Mouse (Mus musculus) forebrain, embryonic 14.5 days (tissue): ENCODE results near the gene Gm5617. TPM values are rescaled to one million over a fixed set of nuclear protein-coding genes. Genes with fewer than 3 reads are reported as not detected.

ENCODE experiments used
- ATAC-seq: fragments of 200-750 bp; cut with Nextera tagmentation; 2 replicates; pipeline ENCODE4 v1.8.0; 2017; ENCODE audit warnings: mild to moderate bottlenecking, moderate library complexity
- DNase-seq: peaks from one replicate; pipeline ENCODE4 v3.0.0-alpha.2; 2015; ENCODE audit warnings: low spot score
- H3K27ac ChIP-seq: fragments of 300-500 bp; sonication (generic); 2 replicates; pipeline ENCODE4 v1.5.1; 2014; ENCODE audit warnings: low read depth, mild to moderate bottlenecking, control low read depth, low read length, moderate library complexity
- H3K27me3 ChIP-seq: fragments of 300-500 bp; sonication (generic); replicated peaks from 2 replicates; pipeline ENCODE4 v1.6.1; 2014; ENCODE audit warnings: low read length, control low read depth, mixed read lengths; ENCODE audit not compliant: control insufficient read depth, insufficient read depth
- H3K36me3 ChIP-seq: fragments of 300-500 bp; sonication (generic); 2 replicates; pipeline ENCODE4 v1.6.1; 2014; ENCODE audit warnings: low read length, control low read depth; ENCODE audit not compliant: control insufficient read depth, insufficient read depth
- H3K4me1 ChIP-seq: fragments of 300-500 bp; sonication (generic); 2 replicates; pipeline ENCODE4 v1.6.1; 2014; ENCODE audit warnings: antibody characterized with exemption, low read length, control low read depth; ENCODE audit not compliant: control insufficient read depth, insufficient read depth
- H3K4me2 ChIP-seq: fragments of 300-500 bp; sonication (generic); 2 replicates; pipeline ENCODE4 v1.6.1; 2014; ENCODE audit warnings: mild to moderate bottlenecking, control low read depth, low read length
- H3K4me3 ChIP-seq: fragments of 300-500 bp; sonication (generic); 2 replicates; pipeline ENCODE4 v1.5.1; 2014; ENCODE audit warnings: low read depth, low read length, control low read depth
- H3K9ac ChIP-seq: fragments of 300-500 bp; sonication (generic); 2 replicates; pipeline ENCODE4 v1.6.1; 2014; ENCODE audit warnings: mild to moderate bottlenecking, low read length, control low read depth, moderate library complexity
- H3K9me3 ChIP-seq: fragments of 300-500 bp; sonication (generic); replicated peaks from 2 replicates; pipeline ENCODE4 v1.6.1; 2016; ENCODE audit warnings: low read length, control low read depth, mixed read lengths; ENCODE audit not compliant: control insufficient read depth
- WGBS: fragments of 180-500 bp; shearing (Covaris S2); extraction: QIAGEN DNeasy Blood & Tissue Kit; methylation state at CpG from one replicate; pipeline ENCODE4 v1.1.7; 2014; 5-methylcytosine and 5-hydroxymethylcytosine counted together
- polyA plus RNA-seq: library from polyadenylated mRNA; unstranded; fragments of >200 nt; fragmentation: Nextera tagmentation; extraction: Ambion mirVana; gene quantifications from 2 replicates; pipeline ENCODE4 v1.2.1, GENCODE M21; 2014

Gene Gm5617
- 24.5 and 37.3 TPM in 2 replicates for polyA plus RNA-seq

- ATAC-seq (peak; percentile 100), DNase-seq (peak; percentile 98)
- Histone ChIP-seq H3K4me3 (peak within 1 kb of the TSS; percentile 86), H3K9ac (peak within 1 kb of the TSS; percentile 96), H3K36me3 (peaks cover 33% of the 10 kb centered on the region), H3K27me3 (no peaks in the 10 kb centered on the region), H3K9me3 (no peaks in the 10 kb centered on the region), H3K27ac (peak within 1 kb of the TSS; percentile 91), H3K4me2 (peak within 1 kb of the TSS; percentile 86), H3K4me1 (peaks cover 15% of the 10 kb centered on the region)
- WGBS: under 1% methylated on average over 72 of the region's 72 CpGs
These were observed at the start of gene Gm5617, which contains the start of gene Rbm7 for GRCm38 (mm10) chr9:48494817-48495547. Gene Gm5617 (plus strand): TSS chr9:48495442. Gene Rbm7 (minus strand): TSS chr9:48495299.

DNA sequence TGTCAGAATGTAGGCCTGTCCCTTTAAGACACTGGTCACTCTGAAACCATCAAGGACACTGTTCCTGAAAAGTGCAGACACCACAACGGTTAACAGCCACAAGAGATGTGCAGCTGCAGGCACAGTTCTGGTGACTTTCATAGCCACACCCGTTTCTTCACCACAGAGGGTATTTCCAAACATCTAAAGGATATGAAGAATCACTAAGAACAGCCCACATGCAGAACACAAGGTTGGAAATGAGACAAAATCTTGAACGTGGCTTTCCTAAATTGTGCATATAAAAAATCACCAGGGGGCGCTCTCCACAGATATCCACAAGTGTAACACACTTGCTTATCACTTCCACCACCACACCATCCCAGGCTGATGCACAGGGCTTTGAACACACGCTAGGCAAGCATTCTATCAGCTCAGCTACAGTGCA, 47.4 kb upstream of the Gm5617 start:
- Histone ChIP-seq H3K9me3 (no peaks in the 10 kb centered on the region), H3K27me3 (no peaks in the 10 kb centered on the region), H3K9ac (no peak overlapping the region), H3K4me3 (no peak overlapping the region), H3K27ac (no peak overlapping the region), H3K4me1 (no peaks in the 10 kb centered on the region), H3K4me2 (no peak overlapping the region), H3K36me3 (no peaks in the 10 kb centered on the region)
- WGBS: 36% methylated on average over 5 of the region's 5 CpGs
- ATAC-seq: no peak
- peak; percentile 68 for DNase-seq

DNA sequence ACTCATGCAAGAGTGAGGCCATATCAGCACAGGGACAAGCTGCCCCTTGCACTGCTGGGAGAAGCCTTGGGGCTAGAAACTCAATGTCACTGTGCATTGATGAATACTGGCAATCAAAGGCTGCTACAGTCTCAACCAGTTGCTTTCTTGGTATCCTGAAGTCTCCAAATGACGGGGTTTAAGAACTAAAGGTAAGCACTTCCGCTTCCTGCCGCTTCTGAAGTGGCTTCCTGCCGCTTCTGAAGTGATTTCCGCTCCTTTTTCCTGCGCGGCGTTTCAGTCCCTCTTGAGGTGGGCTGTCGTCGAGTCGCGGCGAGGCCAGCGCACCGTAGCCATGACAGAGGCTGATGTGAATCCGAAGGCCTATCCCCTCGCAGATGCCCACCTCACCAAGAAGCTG, 45.2 kb upstream of the Gm5617 start:
- Histone ChIP-seq H3K36me3 (no peaks in the 10 kb centered on the region), H3K4me3 (no peak overlapping the region), H3K4me1 (no peaks in the 10 kb centered on the region), H3K9ac (no peak overlapping the region), H3K9me3 (no peaks in the 10 kb centered on the region), H3K27ac (no peak overlapping the region), H3K4me2 (no peak overlapping the region), H3K27me3 (no peaks in the 10 kb centered on the region)
- ATAC-seq (no peak), DNase-seq (no peak)
- 93% methylated on average over 17 of the region's 17 CpGs for WGBS

GRCm38 (mm10) chr9:48455961-48456360, 39.3 kb upstream of the Gm5617 start:
- Histone ChIP-seq H3K4me1 (no peaks in the 10 kb centered on the region), H3K27ac (no peak overlapping the region), H3K9me3 (no peaks in the 10 kb centered on the region), H3K27me3 (no peaks in the 10 kb centered on the region), H3K4me3 (no peak overlapping the region), H3K4me2 (no peak overlapping the region), H3K36me3 (no peaks in the 10 kb centered on the region), H3K9ac (no peak overlapping the region)
- 96% methylated on average over 3 of the region's 3 CpGs for WGBS
- ATAC-seq: no peak
- no peak for DNase-seq

GRCm38 (mm10) chr9:48458879-48459278, 36.4 kb upstream of the Gm5617 start:
- Histone ChIP-seq H3K36me3 (no peaks in the 10 kb centered on the region), H3K9me3 (no peaks in the 10 kb centered on the region), H3K4me1 (no peaks in the 10 kb centered on the region), H3K4me2 (no peak overlapping the region), H3K9ac (no peak overlapping the region), H3K27ac (no peak overlapping the region), H3K27me3 (no peaks in the 10 kb centered on the region), H3K4me3 (no peak overlapping the region)
- DNase-seq (no peak), ATAC-seq (no peak)
- WGBS: 69% methylated on average over 3 of the region's 3 CpGs

GRCm38 (mm10) chr9:48459391-48459790, 35.9 kb upstream of the Gm5617 start:
- no peak for ATAC-seq
- WGBS: 91% methylated on average over 5 of the region's 5 CpGs

DNA sequence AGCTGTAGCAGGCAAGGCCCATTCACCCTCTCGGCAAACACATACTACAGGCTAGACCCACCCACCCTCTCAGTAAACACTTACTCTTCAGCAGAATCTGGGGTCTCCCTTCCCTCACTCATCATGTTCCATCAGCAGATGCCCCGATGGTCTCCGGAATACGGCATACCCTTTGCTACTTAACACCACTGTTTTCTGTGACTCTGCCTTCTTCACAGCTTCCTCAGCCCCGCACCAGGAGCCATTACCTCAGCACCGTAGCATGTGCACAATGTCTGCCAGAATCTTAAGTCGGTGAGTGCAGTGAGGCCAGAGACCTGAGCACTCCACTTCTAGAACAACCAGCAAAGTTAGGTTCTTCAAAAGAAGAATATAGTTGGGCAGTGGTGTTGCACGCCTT, 34.5 kb upstream of the Gm5617 start:
- H3K36me3 ChIP-seq: no peaks in the 10 kb centered on the region
- no peaks in the 10 kb centered on the region for H3K4me1 ChIP-seq
- DNase-seq (no peak), ATAC-seq (no peak)
- 96% methylated on average over 8 of the region's 8 CpGs for WGBS
- H3K4me2 ChIP-seq: no peak overlapping the region
- H3K27ac ChIP-seq: no peak overlapping the region
- no peak overlapping the region for H3K9ac ChIP-seq
- no peak overlapping the region for H3K4me3 ChIP-seq
- no peaks in the 10 kb centered on the region for H3K9me3 ChIP-seq
- H3K27me3 ChIP-seq: no peaks in the 10 kb centered on the region

More at GRCm38 (mm10) chr9:48459391-48459790, 35.9 kb upstream of the Gm5617 start:
- Histone ChIP-seq H3K36me3 (no peaks in the 10 kb centered on the region), H3K27ac (no peak overlapping the region), H3K27me3 (no peaks in the 10 kb centered on the region), H3K9ac (no peak overlapping the region), H3K4me2 (no peak overlapping the region), H3K4me3 (no peak overlapping the region), H3K9me3 (no peaks in the 10 kb centered on the region), H3K4me1 (no peaks in the 10 kb centered on the region)
- DNase-seq: no peak

GRCm38 (mm10) chr9:48461545-48461944, 33.7 kb upstream of the Gm5617 start:
- no peak for DNase-seq
- no peak overlapping the region for H3K9ac ChIP-seq
- no peaks in the 10 kb centered on the region for H3K36me3 ChIP-seq
- 95% methylated on average over 3 of the region's 3 CpGs for WGBS
- no peaks in the 10 kb centered on the region for H3K9me3 ChIP-seq
- ATAC-seq: no peak
- H3K4me2 ChIP-seq: no peak overlapping the region
- no peak overlapping the region for H3K27ac ChIP-seq
- no peak overlapping the region for H3K4me3 ChIP-seq
- no peaks in the 10 kb centered on the region for H3K4me1 ChIP-seq
- H3K27me3 ChIP-seq: no peaks in the 10 kb centered on the region

DNA sequence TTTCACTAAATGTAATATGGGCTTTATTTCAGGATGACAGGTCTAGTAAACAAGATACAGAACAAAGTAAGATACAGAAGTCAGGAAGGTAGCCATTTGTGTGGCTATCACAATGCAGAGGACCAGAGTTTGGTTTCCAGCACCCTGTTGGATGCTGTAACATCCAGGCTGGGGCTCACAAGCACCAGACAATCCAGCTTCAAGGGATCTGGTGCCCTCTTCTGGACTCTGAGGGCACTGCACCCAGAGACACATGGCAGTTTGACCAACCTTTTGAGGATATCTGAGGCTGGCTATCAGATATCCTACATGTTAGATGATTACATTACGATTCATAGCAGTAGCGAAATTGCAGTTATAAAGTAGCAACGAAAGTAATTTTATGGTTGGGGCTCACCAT, 29.6 kb upstream of the Gm5617 start:
- Histone ChIP-seq H3K4me3 (no peak overlapping the region), H3K27ac (no peak overlapping the region), H3K4me1 (no peaks in the 10 kb centered on the region), H3K36me3 (peaks cover 2% of the 10 kb centered on the region; the same call in 1 of the 2 replicates), H3K27me3 (no peaks in the 10 kb centered on the region), H3K9me3 (no peaks in the 10 kb centered on the region), H3K4me2 (no peak overlapping the region), H3K9ac (no peak overlapping the region)
- whole genome bisulfite sequencing: 93% methylated on average over 3 of the region's 3 CpGs
- DNase-seq (no peak), ATAC-seq (no peak)
